Mouse (Mus musculus) lung, postnatal 0 days (tissue): ENCODE measurements around the gene Csnk1d. TPM values are rescaled to one million over a fixed set of nuclear protein-coding genes. Genes with fewer than 3 reads are reported as not detected.

Experiments
- ATAC-seq: fragments of 200-750 bp; cut with Nextera tagmentation; 2 replicates; pipeline ENCODE4 v1.8.0; 2017; ENCODE audit warnings: moderate library complexity
- DNase-seq: peaks from one replicate; pipeline ENCODE4 v3.0.0-alpha.2; 2016; ENCODE audit warnings: low spot score
- H3K27ac ChIP-seq: fragments of 300-500 bp; sonication (generic); 2 replicates; pipeline ENCODE4 v1.5.1; 2014; ENCODE audit warnings: antibody characterized with exemption, mild to moderate bottlenecking, low read length, mixed read lengths
- H3K27me3 ChIP-seq: fragments of 300-500 bp; sonication (generic); replicated peaks from 2 replicates; pipeline ENCODE4 v1.6.1; 2014; ENCODE audit warnings: low read length, mixed read lengths; ENCODE audit not compliant: insufficient read depth
- H3K36me3 ChIP-seq: fragments of 300-500 bp; sonication (generic); 2 replicates; pipeline ENCODE4 v1.6.1; 2014; ENCODE audit warnings: low read length, mixed read lengths; ENCODE audit not compliant: insufficient read depth
- H3K4me1 ChIP-seq: fragments of 300-500 bp; sonication (generic); 2 replicates; pipeline ENCODE4 v1.6.1; 2014; ENCODE audit warnings: antibody characterized with exemption, low read depth, low read length, mixed read lengths; ENCODE audit not compliant: insufficient read depth
- H3K4me2 ChIP-seq: fragments of 300-500 bp; sonication (generic); replicated peaks from 2 replicates; pipeline ENCODE4 v1.6.1; 2014; ENCODE audit warnings: low read depth, mild to moderate bottlenecking, low read length, moderate library complexity, mixed read lengths
- H3K4me3 ChIP-seq: fragments of 300-500 bp; sonication (generic); 2 replicates; pipeline ENCODE4 v1.5.1; 2014; ENCODE audit warnings: low read depth, low read length
- H3K9ac ChIP-seq: fragments of 300-500 bp; sonication (generic); replicated peaks from 2 replicates; pipeline ENCODE4 v1.6.1; 2014; ENCODE audit warnings: low read depth, mild to moderate bottlenecking
- H3K9me3 ChIP-seq: fragments of 300-500 bp; sonication (generic); 2 replicates; pipeline ENCODE4 v1.6.1; 2016; ENCODE audit warnings: low read length, mixed read lengths
- CTCF ChIP-seq: IDR thresholded peaks from 2 replicates; pipeline ENCODE4 v1.5.1; 2016; ENCODE audit warnings: antibody characterized with exemption, mild to moderate bottlenecking
- EP300 ChIP-seq: IDR thresholded peaks from 2 replicates; pipeline ENCODE4 v1.6.1; 2016; ENCODE audit warnings: antibody characterized with exemption, mild to moderate bottlenecking, control low read depth
- WGBS: fragments of 180-500 bp; shearing (Covaris S2); extraction: QIAGEN DNeasy Blood & Tissue Kit; methylation state at CpG from one replicate; pipeline ENCODE4 v1.1.7; 2014; 5-methylcytosine and 5-hydroxymethylcytosine counted together
- polyA plus RNA-seq: library from polyadenylated mRNA; unstranded; fragments of >200 nt; fragmentation: Nextera tagmentation; extraction: Ambion mirVana; gene quantifications from 2 replicates; pipeline ENCODE4 v1.2.1, GENCODE M21; 2015

Csnk1d gene
- polyA plus RNA-seq, 1 experiment from 2014 or later = 83.7 TPM

DNA sequence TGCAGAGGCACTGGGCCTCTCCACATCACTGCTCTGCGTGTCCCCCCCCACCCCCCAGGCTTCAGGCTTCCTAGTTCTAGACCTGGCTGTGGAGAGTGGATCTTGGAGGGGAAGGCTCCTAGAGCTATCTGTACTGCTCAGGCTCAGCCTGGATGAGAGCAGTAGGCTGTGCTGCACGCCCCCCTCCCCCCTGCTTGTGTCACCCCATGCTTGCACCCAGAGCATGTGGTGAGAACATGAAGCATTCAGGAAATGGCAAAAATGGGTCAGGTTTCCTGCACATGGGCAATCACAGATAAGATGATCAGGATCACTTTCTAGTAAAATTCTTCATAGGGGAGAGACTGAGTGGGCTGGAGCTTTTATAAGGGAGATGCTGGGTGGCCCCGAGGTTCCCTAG, 31.6 kb downstream of the Csnk1d start:
- H3K4me2 ChIP-seq = no peak overlapping the region
- DNase-seq (no peak), ATAC-seq (no peak)
- WGBS = 73% methylated on average over 3 of the region's 3 CpGs
- no peak overlapping the region for H3K9ac ChIP-seq
- H3K27ac ChIP-seq = no peak overlapping the region
- no peaks in the 10 kb centered on the region for H3K4me1 ChIP-seq
- peaks cover 26% of the 10 kb centered on the region for H3K36me3 ChIP-seq
- TF ChIP-seq EP300 (no peak), CTCF (no peak)
- no peaks in the 10 kb centered on the region for H3K9me3 ChIP-seq
- H3K27me3 ChIP-seq = no peaks in the 10 kb centered on the region
- H3K4me3 ChIP-seq = no peak overlapping the region

DNA sequence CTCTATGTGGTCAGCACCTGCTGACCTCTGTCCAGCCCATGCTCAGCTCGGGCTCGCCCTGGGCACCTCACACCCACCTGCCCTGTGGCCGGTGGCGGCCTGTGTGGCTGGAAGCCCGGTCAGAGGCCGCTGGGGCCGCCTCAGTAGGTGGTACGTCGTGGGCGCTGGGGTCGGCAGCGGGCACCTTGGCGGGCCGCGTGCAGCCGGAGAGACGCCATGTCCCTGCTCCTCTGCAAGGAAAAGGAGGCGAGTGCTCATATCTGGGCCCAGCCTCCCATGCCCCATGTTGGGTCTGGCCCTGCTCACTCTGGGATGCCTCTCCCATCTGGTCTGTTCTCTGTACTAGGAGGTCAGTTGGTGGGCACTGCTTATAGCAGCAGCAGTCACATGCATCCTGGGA, 32.1 kb downstream of the Csnk1d start:
- Histone ChIP-seq H3K4me2 (no peak overlapping the region), H3K4me3 (no peak overlapping the region), H3K9ac (no peak overlapping the region), H3K27ac (no peak overlapping the region), H3K27me3 (no peaks in the 10 kb centered on the region), H3K4me1 (no peaks in the 10 kb centered on the region), H3K9me3 (no peaks in the 10 kb centered on the region), H3K36me3 (peaks cover 26% of the 10 kb centered on the region)
- TF ChIP-seq CTCF (no peak), EP300 (no peak)
- no peak for DNase-seq
- 89% methylated on average over 17 of the region's 18 CpGs for WGBS
- no peak for ATAC-seq

DNA sequence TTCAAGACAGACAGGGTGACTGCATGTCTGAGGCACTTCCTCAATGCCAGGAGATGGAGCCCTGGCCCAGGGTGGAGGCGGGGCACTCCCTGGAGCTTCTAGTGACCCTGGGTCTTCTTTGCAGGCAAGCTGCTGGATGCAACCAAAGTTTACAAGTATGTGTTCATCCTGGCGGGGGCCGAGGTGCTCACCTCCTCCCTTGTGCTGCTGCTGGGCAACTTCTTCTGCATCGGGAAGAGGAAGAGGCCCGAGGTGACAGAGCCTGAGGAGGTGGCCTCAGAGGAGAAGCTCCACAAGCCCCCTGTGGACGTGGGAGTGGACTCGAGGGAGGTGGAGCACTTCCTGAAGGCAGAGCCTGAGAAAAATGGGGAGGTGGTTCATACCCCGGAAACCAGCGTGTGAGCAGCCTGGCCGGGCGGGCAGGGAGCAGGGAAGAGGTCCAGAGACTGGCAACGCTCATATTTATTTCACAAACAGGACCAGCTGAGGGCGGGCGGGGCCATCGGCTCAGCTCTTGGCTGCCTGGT, 33.3 kb downstream of the Csnk1d start:
- Histone ChIP-seq H3K4me3 (no peak overlapping the region), H3K4me1 (no peaks in the 10 kb centered on the region), H3K9me3 (no peaks in the 10 kb centered on the region), H3K27me3 (no peaks in the 10 kb centered on the region), H3K9ac (no peak overlapping the region), H3K4me2 (no peak overlapping the region), H3K27ac (no peak overlapping the region; the same call in 1 of the 2 replicates), H3K36me3 (peaks cover 19% of the 10 kb centered on the region)
- DNase-seq (peak; percentile 55), ATAC-seq (peak; percentile 57)
- TF ChIP-seq EP300 (no peak), CTCF (no peak)
- WGBS = 52% methylated on average over 15 of the region's 15 CpGs

GRCm38 (mm10) chr11:120957052-120957451, 34.1 kb downstream of the Csnk1d start:
- ATAC-seq (no peak), DNase-seq (no peak)
- 44% methylated on average over 8 of the region's 8 CpGs for WGBS
- Histone ChIP-seq H3K4me3 (no peak overlapping the region), H3K27ac (no peak overlapping the region), H3K4me2 (no peak overlapping the region), H3K36me3 (peaks cover 11% of the 10 kb centered on the region), H3K9ac (no peak overlapping the region), H3K27me3 (no peaks in the 10 kb centered on the region), H3K4me1 (no peaks in the 10 kb centered on the region), H3K9me3 (no peaks in the 10 kb centered on the region)
- TF ChIP-seq CTCF = no peak
- no peak for TF ChIP-seq EP300

GRCm38 (mm10) chr11:120955701-120956100, 35.4 kb downstream of the Csnk1d start:
- no peaks in the 10 kb centered on the region for H3K27me3 ChIP-seq
- 0 out of 2 replicates have a peak, but pooled peaks cover 3% of the 10 kb centered on the region for H3K4me1 ChIP-seq
- no peaks in the 10 kb centered on the region for H3K9me3 ChIP-seq
- H3K4me3 ChIP-seq = no peak overlapping the region
- H3K4me2 ChIP-seq = no peak overlapping the region
- no peak overlapping the region for H3K9ac ChIP-seq
- H3K36me3 ChIP-seq = peaks cover 9% of the 10 kb centered on the region; the same call in 1 of the 2 replicates
- 93% methylated on average over 8 of the region's 8 CpGs for WGBS
- DNase-seq (no peak), ATAC-seq (no peak)
- no peak overlapping the region for H3K27ac ChIP-seq
- TF ChIP-seq EP300 = no peak
- no peak for TF ChIP-seq CTCF

GRCm38 (mm10) chr11:120954936-120955335, 36.2 kb downstream of the Csnk1d start:
- H3K9me3 ChIP-seq = no peaks in the 10 kb centered on the region
- TF ChIP-seq EP300 (no peak), CTCF (no peak)
- H3K4me3 ChIP-seq = no peak overlapping the region
- H3K27ac ChIP-seq = no peak overlapping the region
- H3K9ac ChIP-seq = no peak overlapping the region
- no peak overlapping the region for H3K4me2 ChIP-seq
- WGBS = 54% methylated on average over 5 of the region's 5 CpGs
- H3K36me3 ChIP-seq = peaks cover 9% of the 10 kb centered on the region; the same call in 1 of the 2 replicates
- DNase-seq (peak; percentile 70), ATAC-seq (peak; percentile 39)
- H3K27me3 ChIP-seq = no peaks in the 10 kb centered on the region
- peaks cover 10% of the 10 kb centered on the region; the same call in 1 of the 2 replicates for H3K4me1 ChIP-seq
